In genomic region chr9:83804341-83804740, GRCm38 (mm10) we compare ENCODE assay signal across 10 mouse cellular contexts. TPM values are rescaled to one million over a fixed set of nuclear protein-coding genes. Genes with fewer than 3 reads are reported as not detected.
A peak's percentile ranks its signal among the peaks of the same experiment; 100 is the strongest.
DNase-seq lines count a peak whose midpoint lies in the region; ATAC-seq and TF ChIP-seq lines count a peak whose summit lies in the region.
"Had no signal": no experiment of that assay in that cellular context is flagged by ENCODE, and none has a peak within 500 bp of the region (broad histone marks: within the 10 kb centered on the region; RNA-seq: fewer than 3 reads in every experiment).

No protein-coding gene starts in this region.

- H3K9me3 ChIP-seq in heart, embryonic 13.5 days: no peaks in the 10 kb centered on the region
- no peaks in the 10 kb centered on the region for H3K9me3 ChIP-seq in heart, embryonic 10.5 days
- no peaks in the 10 kb centered on the region for H3K9me3 ChIP-seq in hindbrain, embryonic 11.5 days (ENCODE audit: control insufficient read depth, low read length)
- no peaks in the 10 kb centered on the region for H3K9me3 ChIP-seq in midbrain, embryonic 13.5 days

- no peak for TF ChIP-seq CTCF in brain, embryonic 14.5 days (IDR thresholded peaks at IDR 0.05; ENCODE audit: borderline replicate concordance, extremely low read depth, insufficient read depth, insufficient read length)

- no peak for ATAC-seq in heart, embryonic 13.5 days (ENCODE audit: extremely low read depth, insufficient number of reproducible peaks, low FRiP score, low TSS enrichment)
- no peak for ATAC-seq in hindbrain, embryonic 11.5 days (ENCODE audit: low FRiP score)
- ATAC-seq in midbrain, embryonic 13.5 days: no peak
- ATAC-seq in monocyte, adult 5-6 weeks (replicated peaks; ENCODE audit: insufficient number of reproducible peaks, low FRiP score, low TSS enrichment, poor library complexity, severe bottlenecking): no peak

- no peaks in the 10 kb centered on the region for H3K36me3 ChIP-seq in heart, embryonic 13.5 days
- no peaks in the 10 kb centered on the region for H3K36me3 ChIP-seq in heart, embryonic 10.5 days
- no peaks in the 10 kb centered on the region for H3K36me3 ChIP-seq in hindbrain, embryonic 11.5 days (ENCODE audit: control insufficient read depth, insufficient read depth, low read length)
- H3K36me3 ChIP-seq in midbrain, embryonic 13.5 days: no peaks in the 10 kb centered on the region

- no peak overlapping the region for H3K9ac ChIP-seq in heart, embryonic 13.5 days
- no peak overlapping the region for H3K9ac ChIP-seq in hindbrain, embryonic 11.5 days (ENCODE audit: low read depth, low read length)
- peak overlapping the region; percentile 93 for H3K9ac ChIP-seq in midbrain, embryonic 13.5 days (replicated peaks)

- TF ChIP-seq POLR2A in brain, embryonic 14.5 days (IDR thresholded peaks at IDR 0.05; ENCODE audit: borderline replicate concordance, extremely low read depth, insufficient read depth, insufficient read length, poor library complexity, severe bottlenecking): no peak

- peak overlapping the region; percentile 99 for H3K4me2 ChIP-seq in heart, embryonic 13.5 days
- 0 out of 2 replicates have a peak overlapping the region, but pooled peaks have one; percentile 4 for H3K4me2 ChIP-seq in hindbrain, embryonic 11.5 days (replicated peaks; ENCODE audit: low read depth, low read length)
- peak overlapping the region; percentile 74 for H3K4me2 ChIP-seq in midbrain, embryonic 13.5 days (replicated peaks)

- no peak overlapping the region for H3K27ac ChIP-seq in heart, embryonic 13.5 days (replicated peaks)
- no peak overlapping the region for H3K27ac ChIP-seq in heart, embryonic 10.5 days
- H3K27ac ChIP-seq in hindbrain, embryonic 11.5 days (ENCODE audit: low read depth, low read length): no peak overlapping the region
- H3K27ac ChIP-seq in midbrain, embryonic 13.5 days: no peak overlapping the region

- H3K27me3 ChIP-seq in heart, embryonic 13.5 days (replicated peaks): peaks cover 46% of the 10 kb centered on the region
- peaks cover 31% of the 10 kb centered on the region for H3K27me3 ChIP-seq in heart, embryonic 10.5 days (ENCODE audit: insufficient read depth, poor library complexity, severe bottlenecking)
- no peaks in the 10 kb centered on the region for H3K27me3 ChIP-seq in hindbrain, embryonic 11.5 days (ENCODE audit: control insufficient read depth, insufficient read depth, low read length)
- H3K27me3 ChIP-seq in midbrain, embryonic 13.5 days: no peaks in the 10 kb centered on the region

- peaks cover 19% of the 10 kb centered on the region for H3K4me1 ChIP-seq in heart, embryonic 13.5 days
- H3K4me1 ChIP-seq in heart, embryonic 10.5 days: peaks cover 10% of the 10 kb centered on the region
- peaks cover 2% of the 10 kb centered on the region; the same call in 1 of the 2 replicates for H3K4me1 ChIP-seq in hindbrain, embryonic 11.5 days (replicated peaks; ENCODE audit: control insufficient read depth, insufficient read depth, low read length)
- peaks cover 35% of the 10 kb centered on the region for H3K4me1 ChIP-seq in midbrain, embryonic 13.5 days (replicated peaks)

- H3K4me3 ChIP-seq in heart, embryonic 13.5 days: no peak overlapping the region
- no peak overlapping the region for H3K4me3 ChIP-seq in heart, embryonic 10.5 days
- H3K4me3 ChIP-seq in hindbrain, embryonic 11.5 days (ENCODE audit: low read depth, low read length): 0 out of 2 replicates have a peak overlapping the region, but pooled peaks have one; percentile 72
- H3K4me3 ChIP-seq in midbrain, embryonic 13.5 days (replicated peaks): peak overlapping the region; percentile 83

- no peak for DNase-seq in heart, embryonic 10.5 days (ENCODE audit: low spot score)
- peak; percentile 18 for DNase-seq in brain, embryonic 14.5 days (ENCODE audit: low read depth)
- DNase-seq in hindbrain, embryonic 11.5 days (ENCODE audit: low spot score): no peak
- DNase-seq in adrenal gland, postnatal 14 days: no peak
- DNase-seq in heart, postnatal 4 days: no peak
- DNase-seq: gastrocnemius, postnatal 25 days; kidney, postnatal 14 days had no signal

- 53% methylated on average over 13 of the region's 13 CpGs for WGBS in heart, embryonic 13.5 days
- 58% methylated on average over 13 of the region's 13 CpGs for WGBS in heart, embryonic 10.5 days
- 69% methylated on average over 13 of the region's 13 CpGs for WGBS in hindbrain, embryonic 11.5 days
- 59% methylated on average over 13 of the region's 13 CpGs for WGBS in midbrain, embryonic 13.5 days

RNA-seq across cellular contexts. Expression of gene Elovl4, which starts 1.7 kb away (rescaled TPM):
- 2.9 and 3.6 TPM in 2 replicates for polyA plus RNA-seq in heart, embryonic 13.5 days (2015; fragmentation: Nextera tagmentation; extraction: Ambion mirVana)
- polyA plus RNA-seq in heart, embryonic 10.5 days (2016; fragmentation: Nextera tagmentation; extraction: Ambion mirVana): 3.6 and 9.0 TPM in 2 replicates
- polyA plus RNA-seq in brain, embryonic 14.5 days (2012; rRNA removed): 31.6 and 38.4 TPM in 2 replicates
- polyA plus RNA-seq in hindbrain, embryonic 11.5 days (2014; fragmentation: Nextera tagmentation; extraction: Ambion mirVana): 35.2 and 44.9 TPM in 2 replicates
- 70.1 and 76.0 TPM in 2 replicates for polyA plus RNA-seq in midbrain, embryonic 13.5 days (2015; fragmentation: Nextera tagmentation; extraction: Ambion mirVana)
- 1.4 and 1.7 TPM in 2 replicates for total RNA-seq in adrenal gland, postnatal 14 days (2021)
- not detected in 3 replicates for total RNA-seq in monocyte, adult 5-6 weeks (2017)
- under 1 TPM; 0.88 to 0.92 TPM for total RNA-seq in heart, postnatal 4 days (2021)

RNA-seq across cellular contexts. Expression of gene Ttk, which starts 30.1 kb away (rescaled TPM):
- polyA plus RNA-seq in heart, embryonic 13.5 days (2015; fragmentation: Nextera tagmentation; extraction: Ambion mirVana): 17.1 and 18.5 TPM in 2 replicates
- 25.0 and 33.3 TPM in 2 replicates for polyA plus RNA-seq in heart, embryonic 10.5 days (2016; fragmentation: Nextera tagmentation; extraction: Ambion mirVana)
- polyA plus RNA-seq in brain, embryonic 14.5 days (2012; rRNA removed): 6.6 and 10.3 TPM in 2 replicates
- 32.4 and 34.1 TPM in 2 replicates for polyA plus RNA-seq in hindbrain, embryonic 11.5 days (2014; fragmentation: Nextera tagmentation; extraction: Ambion mirVana)
- 14.6 and 15.1 TPM in 2 replicates for polyA plus RNA-seq in midbrain, embryonic 13.5 days (2015; fragmentation: Nextera tagmentation; extraction: Ambion mirVana)
- 8.8 and 10.6 TPM in 2 replicates for total RNA-seq in adrenal gland, postnatal 14 days (2021)
- 0.49 TPM in 1 of 3 replicates, not detected in the others for total RNA-seq in monocyte, adult 5-6 weeks (2017)
- 10 to 100 TPM; 16.1 to 21.2 TPM for total RNA-seq in heart, postnatal 4 days (2021)

Comparison
In these comparisons a context has a peak if more than half of its experiments do, and no peak if none do; other contexts are left out.
1. H3K4me2 ChIP-seq: peak in every context shown above with its lines; median percentile 99 in heart, embryonic 13.5 days; 74 in midbrain, embryonic 13.5 days; 4 in hindbrain, embryonic 11.5 days.
2. H3K4me3 ChIP-seq: peak in hindbrain, embryonic 11.5 days (single experiment) and midbrain, embryonic 13.5 days (single experiment); none in heart, embryonic 13.5 days (single experiment) and heart, embryonic 10.5 days (single experiment).